Mouse (Mus musculus): ENCODE data around the gene Srgn. TPM values are rescaled to one million over a fixed set of nuclear protein-coding genes. Genes with fewer than 3 reads are reported as not detected.
A peak's percentile ranks its signal among the peaks of the same experiment; 100 is the strongest.

Gene Srgn
- polyA plus RNA-seq, 1 experiment from 2014 or later: 57.7 TPM

GRCm38 (mm10) chr10:62545759-62546158 is 18.5 kb upstream of the Srgn start:
- ATAC-seq: no peak
- no peaks in the 10 kb centered on the region for H3K36me3 ChIP-seq
- H3K9ac ChIP-seq: no peak overlapping the region
- no peak overlapping the region for H3K27ac ChIP-seq
- H3K27me3 ChIP-seq (replicated peaks): 0 out of 2 replicates have a peak, but pooled peaks cover 11% of the 10 kb centered on the region
- H3K4me1 ChIP-seq: peaks cover 37% of the 10 kb centered on the region
- no peaks in the 10 kb centered on the region for H3K9me3 ChIP-seq (replicated peaks)
- H3K4me3 ChIP-seq: no peak overlapping the region
- H3K4me2 ChIP-seq: no peak overlapping the region

- ATAC-seq: no peak
- 77% methylated on average over 4 of the region's 4 CpGs for WGBS (ENCODE audit: insufficient replicate concordance)
- no peaks in the 10 kb centered on the region for H3K9me3 ChIP-seq (replicated peaks)
- peak overlapping the region; percentile 52; the same call in 1 of the 2 replicates for H3K27ac ChIP-seq
- H3K27me3 ChIP-seq (replicated peaks): 0 out of 2 replicates have a peak, but pooled peaks cover 4% of the 10 kb centered on the region
- no peak overlapping the region for H3K4me3 ChIP-seq
- H3K36me3 ChIP-seq: no peaks in the 10 kb centered on the region
- H3K4me1 ChIP-seq: peaks cover 38% of the 10 kb centered on the region
- no peak overlapping the region for H3K4me2 ChIP-seq
- no peak overlapping the region for H3K9ac ChIP-seq
These were observed 17.1 kb upstream of the Srgn start for GRCm38 (mm10) chr10:62544316-62544715.

- Histone ChIP-seq H3K27ac (peak overlapping the region; percentile 52), H3K4me2 (peak overlapping the region; percentile 33), H3K36me3 (no peaks in the 10 kb centered on the region), H3K4me1 (peaks cover 38% of the 10 kb centered on the region), H3K27me3 (replicated peaks) (0 out of 2 replicates have a peak, but pooled peaks cover 4% of the 10 kb centered on the region), H3K4me3 (no peak overlapping the region), H3K9ac (no peak overlapping the region), H3K9me3 (replicated peaks) (no peaks in the 10 kb centered on the region)
- WGBS (ENCODE audit: insufficient replicate concordance): 24% methylated on average over 12 of the region's 12 CpGs
- ATAC-seq: peak; percentile 44
These were observed 16.2 kb upstream of the Srgn start for GRCm38 (mm10) chr10:62543399-62543808.

GRCm38 (mm10) chr10:62542928-62543327 is 15.7 kb upstream of the Srgn start:
- no peak for ATAC-seq
- peak overlapping the region; percentile 33 for H3K4me2 ChIP-seq

DNA sequence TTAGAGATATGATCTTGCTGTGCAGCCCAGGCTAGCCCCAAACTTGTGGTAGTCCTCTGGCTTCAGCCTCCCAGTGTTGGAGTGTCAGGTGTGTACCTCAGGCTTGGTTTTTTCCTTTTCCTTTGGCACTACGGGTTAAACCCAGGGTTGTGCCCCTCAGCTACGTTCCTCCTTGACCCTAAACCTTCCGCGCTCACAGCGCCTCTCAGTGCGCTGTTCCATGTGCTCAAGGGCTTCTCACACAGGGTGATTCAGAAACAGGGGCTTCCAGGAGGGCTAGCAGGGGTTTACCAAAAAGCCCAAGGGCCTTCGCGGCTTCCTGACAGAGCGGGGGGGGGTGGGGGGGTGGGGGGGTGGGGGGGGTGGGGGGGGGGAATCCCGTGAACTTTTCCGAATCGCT is 15.3 kb upstream of the Srgn start:
- H3K4me1 ChIP-seq: peaks cover 38% of the 10 kb centered on the region
- no peak overlapping the region for H3K4me3 ChIP-seq
- 82% methylated on average over 12 of the region's 12 CpGs for WGBS (ENCODE audit: insufficient replicate concordance)
- no peak overlapping the region for H3K27ac ChIP-seq
- no peaks in the 10 kb centered on the region for H3K36me3 ChIP-seq
- ATAC-seq: no peak
- no peaks in the 10 kb centered on the region for H3K9me3 ChIP-seq (replicated peaks)
- no peak overlapping the region for H3K4me2 ChIP-seq
- no peak overlapping the region for H3K9ac ChIP-seq
- H3K27me3 ChIP-seq (replicated peaks): 0 out of 2 replicates have a peak, but pooled peaks cover 4% of the 10 kb centered on the region

More at GRCm38 (mm10) chr10:62542928-62543327, 15.7 kb upstream of the Srgn start:
- peak overlapping the region; percentile 52; the same call in 1 of the 2 replicates for H3K27ac ChIP-seq
- H3K4me1 ChIP-seq: peaks cover 38% of the 10 kb centered on the region
- no peak overlapping the region for H3K9ac ChIP-seq
- WGBS (ENCODE audit: insufficient replicate concordance): 65% methylated on average over 8 of the region's 8 CpGs
- H3K27me3 ChIP-seq (replicated peaks): 0 out of 2 replicates have a peak, but pooled peaks cover 4% of the 10 kb centered on the region
- no peak overlapping the region for H3K4me3 ChIP-seq
- H3K36me3 ChIP-seq: no peaks in the 10 kb centered on the region
- no peaks in the 10 kb centered on the region for H3K9me3 ChIP-seq (replicated peaks)

DNA sequence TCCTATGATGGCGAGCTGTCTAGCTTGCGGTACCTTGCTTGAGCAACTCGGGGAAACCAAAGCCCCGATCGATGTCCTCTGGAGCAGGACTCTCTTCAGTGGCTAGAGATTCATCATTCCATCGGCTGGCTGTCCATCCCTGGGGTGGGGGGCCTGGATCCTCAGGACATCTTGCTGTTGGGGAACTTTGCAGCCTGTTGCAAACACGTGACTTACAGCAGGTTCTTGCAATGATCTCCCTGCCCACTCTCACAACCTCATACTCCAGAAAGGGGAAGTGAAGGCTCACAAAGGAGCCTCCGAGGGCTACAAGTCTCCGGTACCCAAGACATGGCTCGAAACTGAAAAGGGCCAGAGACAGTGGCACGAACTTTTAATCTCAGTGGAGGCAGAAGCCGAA is 14.2 kb upstream of the Srgn start:
- Histone ChIP-seq H3K4me3 (no peak overlapping the region), H3K9me3 (replicated peaks) (no peaks in the 10 kb centered on the region), H3K27ac (peak overlapping the region; percentile 69; the same call in 1 of the 2 replicates), H3K9ac (no peak overlapping the region), H3K36me3 (no peaks in the 10 kb centered on the region), H3K4me1 (peaks cover 38% of the 10 kb centered on the region), H3K4me2 (0 out of 2 replicates have a peak overlapping the region, but pooled peaks have one; percentile 6), H3K27me3 (replicated peaks) (0 out of 2 replicates have a peak, but pooled peaks cover 4% of the 10 kb centered on the region)
- no peak for ATAC-seq
- 65% methylated on average over 12 of the region's 12 CpGs for WGBS (ENCODE audit: insufficient replicate concordance)

- 34% methylated on average over 3 of the region's 3 CpGs for WGBS (ENCODE audit: insufficient replicate concordance)
These were observed 13.5 kb upstream of the Srgn start for GRCm38 (mm10) chr10:62540800-62541199.

GRCm38 (mm10) chr10:62534509-62534908 is 7.3 kb upstream of the Srgn start:
- WGBS (ENCODE audit: insufficient replicate concordance): 73% methylated on average over 7 of the region's 7 CpGs
- no peak overlapping the region for H3K27ac ChIP-seq
- peaks cover 5% of the 10 kb centered on the region for H3K4me1 ChIP-seq
- no peak overlapping the region for H3K4me3 ChIP-seq
- H3K36me3 ChIP-seq: no peaks in the 10 kb centered on the region
- H3K27me3 ChIP-seq (replicated peaks): no peaks in the 10 kb centered on the region
- no peak overlapping the region for H3K4me2 ChIP-seq
- ATAC-seq: no peak
- no peaks in the 10 kb centered on the region for H3K9me3 ChIP-seq (replicated peaks)
- no peak overlapping the region for H3K9ac ChIP-seq

More at GRCm38 (mm10) chr10:62540800-62541199, 13.5 kb upstream of the Srgn start:
- Histone ChIP-seq H3K27ac (peak overlapping the region; percentile 43; the same call in 1 of the 2 replicates), H3K4me1 (peaks cover 43% of the 10 kb centered on the region), H3K4me2 (peak overlapping the region; percentile 18), H3K27me3 (replicated peaks) (no peaks in the 10 kb centered on the region), H3K9ac (no peak overlapping the region), H3K9me3 (replicated peaks) (no peaks in the 10 kb centered on the region), H3K36me3 (no peaks in the 10 kb centered on the region), H3K4me3 (no peak overlapping the region)
- ATAC-seq: peak; percentile 87

DNA sequence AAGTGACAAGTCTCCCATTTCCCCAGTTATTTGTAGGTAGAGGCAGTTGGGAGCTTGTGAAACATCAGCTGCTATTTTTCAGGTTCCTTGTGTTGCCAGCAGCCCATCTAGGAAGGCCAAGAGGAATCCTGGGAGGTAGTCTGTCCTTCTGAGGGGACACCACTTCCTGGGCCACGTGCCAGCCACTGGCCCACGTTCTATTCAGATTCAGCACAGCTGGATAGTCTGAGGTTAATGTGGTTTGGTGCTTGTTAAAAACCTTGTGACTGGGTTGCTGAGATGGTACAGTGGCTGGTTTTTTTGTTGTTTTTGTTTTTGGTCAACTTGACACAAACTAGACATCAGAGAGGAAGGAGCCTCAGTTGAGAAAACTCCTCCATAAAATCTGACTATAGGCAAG is 5.6 kb upstream of the Srgn start:
- no peak for ATAC-seq

DNA sequence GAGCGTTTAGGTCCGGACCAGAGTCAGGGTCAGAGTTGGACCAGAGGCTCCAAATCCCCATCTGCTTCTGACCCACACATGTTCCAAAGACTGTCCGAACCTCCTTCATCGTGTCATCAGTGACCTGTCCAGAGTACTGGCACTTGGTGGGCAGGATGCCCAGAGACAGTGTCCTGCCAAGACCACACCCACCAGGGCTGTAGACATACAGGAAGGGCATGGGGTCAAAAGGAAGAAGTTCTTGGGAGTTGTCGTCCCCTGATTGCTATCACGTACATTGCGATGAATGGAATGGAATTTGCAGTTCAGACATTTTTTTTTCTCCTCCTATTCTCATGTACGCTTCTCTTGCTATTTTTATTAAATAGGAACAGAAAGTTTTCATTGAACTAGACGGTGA is 2.9 kb upstream of the Srgn start:
- Histone ChIP-seq H3K4me1 (no peaks in the 10 kb centered on the region), H3K27me3 (replicated peaks) (no peaks in the 10 kb centered on the region), H3K27ac (no peak overlapping the region), H3K36me3 (no peaks in the 10 kb centered on the region), H3K4me2 (no peak overlapping the region), H3K9me3 (replicated peaks) (no peaks in the 10 kb centered on the region), H3K9ac (no peak overlapping the region), H3K4me3 (no peak overlapping the region)
- ATAC-seq: no peak
- WGBS (ENCODE audit: insufficient replicate concordance): 58% methylated on average over 9 of the region's 9 CpGs

More for the DNA sequence above, 5.6 kb upstream of the Srgn start:
- 21% methylated on average over 2 of the region's 2 CpGs for whole genome bisulfite sequencing (ENCODE audit: insufficient replicate concordance)
- H3K4me3 ChIP-seq: no peak overlapping the region
- no peaks in the 10 kb centered on the region for H3K27me3 ChIP-seq (replicated peaks)
- H3K27ac ChIP-seq: no peak overlapping the region
- H3K4me2 ChIP-seq: no peak overlapping the region
- H3K9ac ChIP-seq: no peak overlapping the region
- no peaks in the 10 kb centered on the region for H3K36me3 ChIP-seq
- peaks cover 5% of the 10 kb centered on the region; the same call in 1 of the 2 replicates for H3K4me1 ChIP-seq
- H3K9me3 ChIP-seq (replicated peaks): no peaks in the 10 kb centered on the region

DNA sequence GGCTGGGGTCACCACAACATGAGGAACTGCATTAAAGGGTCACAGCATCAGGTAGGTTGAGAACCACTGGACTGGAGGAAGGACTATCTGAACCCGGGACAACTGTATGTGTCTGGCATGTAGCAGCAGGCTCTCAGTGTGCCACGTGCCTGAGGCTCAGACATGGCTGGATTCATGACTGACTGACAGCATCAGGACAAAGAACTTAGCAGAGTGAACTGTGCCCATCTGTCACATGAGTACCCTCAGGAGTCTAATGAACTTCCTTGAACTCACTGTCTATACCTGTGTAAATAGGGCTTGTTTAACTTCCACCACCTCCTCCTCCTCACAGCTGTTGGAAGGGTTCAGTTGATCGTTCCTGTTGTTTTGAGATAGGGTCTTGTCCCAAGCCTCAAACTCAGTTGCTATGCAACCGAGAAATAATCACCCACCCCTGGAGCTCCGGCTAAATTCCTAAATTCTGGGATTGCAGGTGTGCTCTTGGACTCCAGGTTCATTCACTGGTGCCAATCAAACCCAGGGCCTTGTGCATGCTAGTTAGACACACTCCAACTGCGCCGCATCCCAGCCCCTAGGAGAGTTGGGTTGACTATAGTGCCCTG is 4.8 kb downstream of the Srgn start:
- Histone ChIP-seq H3K27ac (no peak overlapping the region; the same call in 1 of the 2 replicates), H3K9me3 (replicated peaks) (no peaks in the 10 kb centered on the region), H3K4me1 (peaks cover 43% of the 10 kb centered on the region), H3K9ac (no peak overlapping the region), H3K4me3 (no peak overlapping the region), H3K27me3 (replicated peaks) (no peaks in the 10 kb centered on the region), H3K36me3 (no peaks in the 10 kb centered on the region), H3K4me2 (no peak overlapping the region)
- WGBS (ENCODE audit: insufficient replicate concordance): 64% methylated on average over 7 of the region's 7 CpGs
- no peak for ATAC-seq

GRCm38 (mm10) chr10:62521763-62522162 is 5.5 kb downstream of the Srgn start:
- H3K4me3 ChIP-seq: no peak overlapping the region
- peak overlapping the region; percentile 37 for H3K4me2 ChIP-seq
- H3K27ac ChIP-seq: peak overlapping the region; percentile 67
- ATAC-seq: peak; percentile 82
- H3K27me3 ChIP-seq (replicated peaks): no peaks in the 10 kb centered on the region
- 11% methylated on average over 4 of the region's 4 CpGs for WGBS (ENCODE audit: insufficient replicate concordance)
- peak overlapping the region; percentile 29; the same call in 1 of the 2 replicates for H3K9ac ChIP-seq
- peaks cover 50% of the 10 kb centered on the region for H3K4me1 ChIP-seq
- H3K36me3 ChIP-seq: no peaks in the 10 kb centered on the region
- no peaks in the 10 kb centered on the region for H3K9me3 ChIP-seq (replicated peaks)
